Mouse (Mus musculus): Measurements from ENCODE around the gene Hist1h2bg. TPM values are rescaled to one million over a fixed set of nuclear protein-coding genes. Genes with fewer than 3 reads are reported as not detected.

The Hist1h2bg gene
- polyA plus RNA-seq (2015; fragmentation: Nextera tagmentation; extraction: Ambion mirVana) = 6.5 and 8.3 TPM in 2 replicates

- no peaks in the 10 kb centered on the region for H3K27me3 ChIP-seq
- H3K27ac ChIP-seq (replicated peaks) = peak within 1 kb of the TSS; percentile 96
- peak within 1 kb of the TSS; percentile 47 for H3K9ac ChIP-seq
- H3K9me3 ChIP-seq (replicated peaks) = no peaks in the 10 kb centered on the region
- peak; percentile 90 for ATAC-seq (ENCODE audit: insufficient number of reproducible peaks, low FRiP score, low TSS enrichment, low read depth)
- H3K4me3 ChIP-seq (replicated peaks) = peak within 1 kb of the TSS; percentile 49
- H3K36me3 ChIP-seq = no peaks in the 10 kb centered on the region
- H3K4me1 ChIP-seq = peaks cover 17% of the 10 kb centered on the region
- peak within 1 kb of the TSS; percentile 59 for H3K4me2 ChIP-seq (replicated peaks)
- WGBS = 0% methylated on average over 18 of the region's 18 CpGs
Measured at GRCm38 (mm10) chr13:23571022-23571503, at the start of gene Hist1h2bg, which contains the start of gene Hist1h2ae. Hist1h2bg (plus strand) TSS chr13:23571396. Hist1h2ae (minus strand) TSS chr13:23571220.

GRCm38 (mm10) chr13:23521703-23522102 lies 49.5 kb upstream of the Hist1h2bg start:
- Histone ChIP-seq H3K4me3 (replicated peaks) (peak overlapping the region; percentile 10; the same call in 1 of the 2 replicates), H3K36me3 (no peaks in the 10 kb centered on the region), H3K4me1 (peaks cover 5% of the 10 kb centered on the region), H3K9me3 (replicated peaks) (no peaks in the 10 kb centered on the region), H3K4me2 (replicated peaks) (0 out of 2 replicates have a peak overlapping the region, but pooled peaks have one; percentile 8), H3K27ac (replicated peaks) (no peak overlapping the region), H3K27me3 (no peaks in the 10 kb centered on the region), H3K9ac (no peak overlapping the region)
- ATAC-seq (ENCODE audit: insufficient number of reproducible peaks, low FRiP score, low TSS enrichment, low read depth) = no peak
- WGBS = 2% methylated on average over 14 of the region's 14 CpGs

- no peak overlapping the region for H3K27ac ChIP-seq (replicated peaks)
- H3K9me3 ChIP-seq (replicated peaks) = no peaks in the 10 kb centered on the region
- peaks cover 8% of the 10 kb centered on the region for H3K4me1 ChIP-seq
- no peaks in the 10 kb centered on the region for H3K27me3 ChIP-seq
- no peak overlapping the region for H3K4me2 ChIP-seq (replicated peaks)
- ATAC-seq (ENCODE audit: insufficient number of reproducible peaks, low FRiP score, low TSS enrichment, low read depth) = no peak
- no peaks in the 10 kb centered on the region for H3K36me3 ChIP-seq
- no peak overlapping the region for H3K9ac ChIP-seq
- 49% methylated on average over 5 of the region's 5 CpGs for WGBS
- H3K4me3 ChIP-seq (replicated peaks) = no peak overlapping the region
Measured at GRCm38 (mm10) chr13:23523976-23524375, 47.2 kb upstream of the Hist1h2bg start.

GRCm38 (mm10) chr13:23524654-23525053 lies 46.5 kb upstream of the Hist1h2bg start:
- no peaks in the 10 kb centered on the region for H3K36me3 ChIP-seq
- no peaks in the 10 kb centered on the region for H3K9me3 ChIP-seq (replicated peaks)
- H3K27ac ChIP-seq (replicated peaks) = no peak overlapping the region
- WGBS = 5% methylated on average over 5 of the region's 5 CpGs
- H3K4me2 ChIP-seq (replicated peaks) = 0 out of 2 replicates have a peak overlapping the region, but pooled peaks have one; percentile 12
- no peak overlapping the region for H3K9ac ChIP-seq
- peaks cover 11% of the 10 kb centered on the region for H3K4me1 ChIP-seq
- H3K27me3 ChIP-seq = no peaks in the 10 kb centered on the region
- H3K4me3 ChIP-seq (replicated peaks) = no peak overlapping the region
- ATAC-seq (ENCODE audit: insufficient number of reproducible peaks, low FRiP score, low TSS enrichment, low read depth) = no peak

- Histone ChIP-seq H3K27me3 (no peaks in the 10 kb centered on the region), H3K9ac (no peak overlapping the region)
Measured at GRCm38 (mm10) chr13:23525901-23526300, 45.3 kb upstream of the Hist1h2bg start.

GRCm38 (mm10) chr13:23526312-23526711 lies 44.9 kb upstream of the Hist1h2bg start:
- peaks cover 11% of the 10 kb centered on the region for H3K4me1 ChIP-seq
- peak overlapping the region; percentile 51 for H3K4me3 ChIP-seq (replicated peaks)
- H3K27ac ChIP-seq (replicated peaks) = peak overlapping the region; percentile 74
- no peaks in the 10 kb centered on the region for H3K27me3 ChIP-seq
- peak overlapping the region; percentile 51 for H3K4me2 ChIP-seq (replicated peaks)
- H3K9ac ChIP-seq = peak overlapping the region; percentile 44
- H3K36me3 ChIP-seq = no peaks in the 10 kb centered on the region
- under 1% methylated on average over 17 of the region's 17 CpGs for WGBS
- ATAC-seq (ENCODE audit: insufficient number of reproducible peaks, low FRiP score, low TSS enrichment, low read depth) = peak; percentile 54; the same call in 1 of the 2 replicates
- no peaks in the 10 kb centered on the region for H3K9me3 ChIP-seq (replicated peaks)

More at GRCm38 (mm10) chr13:23525901-23526300, 45.3 kb upstream of the Hist1h2bg start:
- Histone ChIP-seq H3K9me3 (replicated peaks) (no peaks in the 10 kb centered on the region), H3K4me1 (peaks cover 11% of the 10 kb centered on the region), H3K4me3 (replicated peaks) (peak overlapping the region; percentile 51), H3K4me2 (replicated peaks) (peak overlapping the region; percentile 51), H3K27ac (replicated peaks) (no peak overlapping the region), H3K36me3 (no peaks in the 10 kb centered on the region)
- no peak for ATAC-seq (ENCODE audit: insufficient number of reproducible peaks, low FRiP score, low TSS enrichment, low read depth)
- 2% methylated on average over 10 of the region's 10 CpGs for WGBS

GRCm38 (mm10) chr13:23529005-23529404 lies 42.2 kb upstream of the Hist1h2bg start:
- H3K9ac ChIP-seq = no peak overlapping the region
- ATAC-seq (ENCODE audit: insufficient number of reproducible peaks, low FRiP score, low TSS enrichment, low read depth) = no peak

GRCm38 (mm10) chr13:23529480-23530165 lies 41.6 kb upstream of the Hist1h2bg start:
- Histone ChIP-seq H3K4me2 (replicated peaks) (peak overlapping the region; percentile 72), H3K9ac (peak overlapping the region; percentile 71; the same call in 1 of the 2 replicates), H3K36me3 (no peaks in the 10 kb centered on the region), H3K4me3 (replicated peaks) (peak overlapping the region; percentile 61), H3K4me1 (peaks cover 30% of the 10 kb centered on the region), H3K27ac (replicated peaks) (peak overlapping the region; percentile 99), H3K9me3 (replicated peaks) (no peaks in the 10 kb centered on the region), H3K27me3 (no peaks in the 10 kb centered on the region)
- 27% methylated on average over 2 of the region's 2 CpGs for WGBS
- no peak for ATAC-seq (ENCODE audit: insufficient number of reproducible peaks, low FRiP score, low TSS enrichment, low read depth)

More at GRCm38 (mm10) chr13:23529005-23529404, 42.2 kb upstream of the Hist1h2bg start:
- Histone ChIP-seq H3K4me1 (peaks cover 26% of the 10 kb centered on the region), H3K27ac (replicated peaks) (no peak overlapping the region), H3K36me3 (no peaks in the 10 kb centered on the region), H3K4me2 (replicated peaks) (no peak overlapping the region), H3K4me3 (replicated peaks) (no peak overlapping the region), H3K9me3 (replicated peaks) (no peaks in the 10 kb centered on the region), H3K27me3 (no peaks in the 10 kb centered on the region)
- WGBS = 81% methylated on average over 5 of the region's 5 CpGs

GRCm38 (mm10) chr13:23530181-23530900 lies 40.9 kb upstream of the Hist1h2bg start:
- H3K27me3 ChIP-seq = no peaks in the 10 kb centered on the region
- no peaks in the 10 kb centered on the region for H3K36me3 ChIP-seq
- peak overlapping the region; percentile 99 for H3K27ac ChIP-seq (replicated peaks)
- peaks cover 34% of the 10 kb centered on the region for H3K4me1 ChIP-seq
- peak overlapping the region; percentile 61 for H3K4me3 ChIP-seq (replicated peaks)
- peak overlapping the region; percentile 71 for H3K9ac ChIP-seq
- under 1% methylated on average over 20 of the region's 20 CpGs for WGBS
- ATAC-seq (ENCODE audit: insufficient number of reproducible peaks, low FRiP score, low TSS enrichment, low read depth) = no peak
- H3K4me2 ChIP-seq (replicated peaks) = peak overlapping the region; percentile 72
- no peaks in the 10 kb centered on the region for H3K9me3 ChIP-seq (replicated peaks)

GRCm38 (mm10) chr13:23530901-23531875 lies 40.0 kb upstream of the Hist1h2bg start, which contains the start of gene Hist1h4h:
Hist1h4h (plus strand) TSS chr13:23531050.
- Histone ChIP-seq H3K36me3 (no peaks in the 10 kb centered on the region), H3K27me3 (no peaks in the 10 kb centered on the region), H3K9ac (peak within 1 kb of the TSS; percentile 71), H3K4me1 (peaks cover 30% of the 10 kb centered on the region), H3K27ac (replicated peaks) (peak within 1 kb of the TSS; percentile 99), H3K9me3 (replicated peaks) (no peaks in the 10 kb centered on the region), H3K4me2 (replicated peaks) (peak within 1 kb of the TSS; percentile 72), H3K4me3 (replicated peaks) (peak within 1 kb of the TSS; percentile 61)
- WGBS = under 1% methylated on average over 58 of the region's 70 CpGs
- peak; percentile 87 for ATAC-seq (ENCODE audit: insufficient number of reproducible peaks, low FRiP score, low TSS enrichment, low read depth)
